Mouse (Mus musculus): ENCODE measurements around the gene Hmx1. TPM values are rescaled to one million over a fixed set of nuclear protein-coding genes. Genes with fewer than 3 reads are reported as not detected.

The Hmx1 gene
- total RNA-seq, 2 experiments from 2014 or later, result 4.5 to 10.1 TPM

Other genes with a start within 250 kb of the Hmx1 start
- gene Adra2c, start 110.8 kb upstream of the Hmx1 start, total RNA-seq (2021), result 1 to 10 TPM; 1.5 to 1.6 TPM
- gene Cpz, start 136.6 kb downstream of the Hmx1 start, total RNA-seq (2021), result 1 to 10 TPM; 5.2 to 5.7 TPM
- 10 to 100 TPM; 11.2 to 12.1 TPM for gene Trmt44, start 186.0 kb downstream of the Hmx1 start, total RNA-seq (2021)
- gene Acox3, start 193.9 kb downstream of the Hmx1 start, total RNA-seq (2021), result 10 to 100 TPM; 44.0 to 46.6 TPM

Data from adrenal gland, postnatal 4 days (tissue).